Mouse (Mus musculus): Measurements from ENCODE around the gene Tshr. TPM values are rescaled to one million over a fixed set of nuclear protein-coding genes. Genes with fewer than 3 reads are reported as not detected.
"Not testable (repeated sequence)": the region's sequence is repeated elsewhere in the genome, so short reads cannot be mapped to it uniquely, and the experiment has no call there.

Gene Tshr
- polyA plus RNA-seq, 1 experiment from 2014 or later, result 0.29 TPM

DNA sequence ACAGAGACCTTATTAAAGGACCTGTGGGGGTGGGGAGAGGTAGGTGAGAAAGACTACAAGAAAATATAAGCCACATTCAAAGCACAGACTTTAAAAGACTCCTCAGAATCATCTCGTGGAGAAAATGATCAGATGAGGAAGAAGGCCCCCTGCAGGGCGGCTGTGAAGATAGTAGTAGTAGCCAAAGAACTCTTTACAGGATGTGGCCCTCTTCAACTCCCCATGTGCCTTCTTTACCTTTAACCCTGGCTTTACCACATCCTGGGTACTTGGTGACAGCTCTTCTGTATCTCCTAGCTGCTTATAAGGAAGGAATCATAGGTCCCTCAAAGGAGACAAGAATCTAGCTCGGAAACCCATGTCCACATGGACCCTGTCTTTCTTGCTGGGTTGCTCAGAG lies 139.3 kb downstream of the Tshr start:
- Histone ChIP-seq H3K27me3 (ENCODE audit: poor library complexity, severe bottlenecking) (no peaks in the 10 kb centered on the region), H3K4me1 (no peaks in the 10 kb centered on the region), H3K27ac (no peak overlapping the region), H3K9me3 (peaks cover 5% of the 10 kb centered on the region; the same call in 1 of the 2 replicates), H3K36me3 (replicated peaks) (no peaks in the 10 kb centered on the region), H3K4me3 (no peak overlapping the region)
- 66% methylated on average over 3 of the region's 3 CpGs for WGBS
- DNase-seq (ENCODE audit: extremely low spot score, low spot score), result no peak

DNA sequence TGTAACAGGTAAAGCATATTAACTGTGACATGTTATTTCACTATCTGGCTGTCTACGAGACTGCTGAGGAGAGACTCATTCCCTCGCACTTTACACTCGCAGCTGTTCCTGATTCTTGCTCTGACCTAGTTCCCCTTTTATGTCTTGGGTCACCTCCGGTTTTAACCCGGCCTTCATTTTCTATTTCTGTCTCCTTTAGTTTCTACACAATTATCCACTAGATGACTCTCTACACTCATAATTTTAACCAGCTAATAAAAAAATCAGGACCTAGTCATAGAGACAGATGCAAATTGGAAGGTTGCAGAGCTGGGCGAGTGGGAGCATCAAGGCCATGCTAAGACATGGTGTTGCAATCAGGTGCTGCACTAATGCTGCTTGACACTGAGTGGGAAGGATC lies 150.2 kb downstream of the Tshr start:
- WGBS, result 89% methylated on average over 6 of the region's 6 CpGs
- Histone ChIP-seq H3K36me3 (replicated peaks) (no peaks in the 10 kb centered on the region), H3K27me3 (ENCODE audit: poor library complexity, severe bottlenecking) (no peaks in the 10 kb centered on the region), H3K9me3 (no peaks in the 10 kb centered on the region), H3K4me1 (no peaks in the 10 kb centered on the region), H3K27ac (no peak overlapping the region), H3K4me3 (no peak overlapping the region)
- no peak for DNase-seq (ENCODE audit: extremely low spot score, low spot score)

GRCm38 (mm10) chr12:91540202-91540601 lies 155.8 kb downstream of the Tshr start:
- no peak overlapping the region for H3K27ac ChIP-seq
- H3K4me1 ChIP-seq, result no peaks in the 10 kb centered on the region
- DNase-seq (ENCODE audit: extremely low spot score, low spot score), result no peak
- H3K4me3 ChIP-seq, result no peak overlapping the region
- H3K9me3 ChIP-seq, result no peaks in the 10 kb centered on the region
- 94% methylated on average over 7 of the region's 7 CpGs for WGBS
- no peaks in the 10 kb centered on the region for H3K36me3 ChIP-seq (replicated peaks)
- no peaks in the 10 kb centered on the region for H3K27me3 ChIP-seq (ENCODE audit: poor library complexity, severe bottlenecking)

DNA sequence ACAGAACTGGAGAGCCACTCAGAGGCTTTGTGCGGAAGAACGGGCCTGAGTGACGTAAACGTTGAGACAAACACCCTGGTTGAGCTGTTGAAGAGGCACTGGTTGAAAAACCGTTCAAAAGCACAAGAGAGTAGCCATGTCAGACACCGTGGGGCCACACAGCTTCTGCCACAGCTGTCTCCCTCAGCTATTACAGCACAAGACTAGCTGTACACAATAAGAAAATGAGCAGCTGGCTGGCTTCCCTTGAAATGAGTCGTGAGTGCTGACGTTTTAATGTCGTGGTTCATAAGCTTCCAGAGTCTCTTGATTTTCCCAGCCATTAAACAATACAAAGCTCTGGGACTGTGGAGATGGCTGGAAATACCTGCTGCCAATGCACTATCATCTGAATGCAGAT lies 165.1 kb downstream of the Tshr start:
- Histone ChIP-seq H3K4me1 (0 out of 2 replicates have a peak, but pooled peaks cover 4% of the 10 kb centered on the region), H3K27me3 (ENCODE audit: poor library complexity, severe bottlenecking) (no peaks in the 10 kb centered on the region), H3K36me3 (replicated peaks) (peaks cover 12% of the 10 kb centered on the region), H3K9me3 (no peaks in the 10 kb centered on the region), H3K27ac (no peak overlapping the region), H3K4me3 (no peak overlapping the region)
- 89% methylated on average over 9 of the region's 9 CpGs for WGBS
- DNase-seq (ENCODE audit: extremely low spot score, low spot score), result no peak

GRCm38 (mm10) chr12:91551773-91552526 lies 167.6 kb downstream of the Tshr start:
- Histone ChIP-seq H3K4me3 (no peak overlapping the region), H3K36me3 (replicated peaks) (peaks cover 22% of the 10 kb centered on the region), H3K9me3 (no peaks in the 10 kb centered on the region), H3K27ac (no peak overlapping the region), H3K27me3 (ENCODE audit: poor library complexity, severe bottlenecking) (no peaks in the 10 kb centered on the region), H3K4me1 (0 out of 2 replicates have a peak, but pooled peaks cover 4% of the 10 kb centered on the region)
- 91% methylated on average over 19 of the region's 19 CpGs for WGBS
- DNase-seq (ENCODE audit: extremely low spot score, low spot score), result no peak

DNA sequence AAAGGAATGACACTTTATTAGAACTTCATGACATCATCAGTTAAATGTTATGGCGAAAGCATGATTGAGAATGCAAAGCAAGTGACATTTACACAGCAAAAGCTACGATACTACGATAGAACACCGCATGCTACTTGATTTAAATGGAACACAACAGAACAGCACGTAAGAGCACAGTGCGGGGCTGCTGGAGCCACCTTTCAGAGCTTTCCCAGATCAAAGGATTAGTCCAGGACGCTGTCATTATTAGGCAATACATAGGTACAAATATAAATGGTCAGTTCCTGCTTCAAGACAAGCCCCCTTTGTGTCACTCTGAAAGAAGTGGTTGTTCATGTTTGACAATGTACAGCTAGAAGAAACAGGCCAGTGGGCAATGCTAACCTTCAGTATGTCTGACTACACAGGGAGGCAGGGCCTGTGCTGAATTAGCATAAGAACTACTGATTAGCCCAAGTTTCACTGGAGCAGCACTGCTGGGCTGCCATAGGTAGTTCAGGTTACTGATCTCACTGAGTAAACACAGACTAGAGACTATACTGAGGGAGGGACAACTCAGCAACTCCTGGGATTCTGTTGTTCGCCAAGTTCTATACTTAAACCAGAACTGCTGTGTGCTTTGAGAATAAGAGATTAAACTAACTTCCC lies 173.1 kb downstream of the Tshr start:
- 91% methylated on average over 8 of the region's 8 CpGs for WGBS
- H3K4me3 ChIP-seq; H3K4me1 ChIP-seq; H3K27ac ChIP-seq; H3K27me3 ChIP-seq (ENCODE audit: poor library complexity, severe bottlenecking); DNase-seq (ENCODE audit: extremely low spot score, low spot score); H3K9me3 ChIP-seq: not testable (repeated sequence)
- peaks cover 57% of the 10 kb centered on the region for H3K36me3 ChIP-seq (replicated peaks)

DNA sequence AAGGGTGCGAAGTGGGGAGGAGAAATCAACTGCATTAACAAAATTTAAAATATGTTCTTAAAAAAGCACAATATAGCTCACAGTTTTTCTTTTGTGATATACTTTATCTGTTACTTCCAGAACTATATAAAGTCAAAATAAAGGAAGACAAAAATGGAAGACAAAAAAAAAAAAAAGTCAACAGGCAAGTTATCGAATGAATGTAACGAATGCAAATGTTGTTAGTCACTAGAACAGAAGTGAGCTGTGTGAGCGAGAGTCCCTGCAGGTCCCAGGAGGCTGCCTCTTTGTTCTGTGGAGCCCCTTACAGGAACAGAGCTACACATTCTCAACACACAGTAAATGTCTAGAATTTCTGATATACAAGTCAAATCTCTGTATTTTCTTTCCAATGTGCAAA lies 173.8 kb downstream of the Tshr start:
- not testable (repeated sequence) for H3K4me3 ChIP-seq; H3K27ac ChIP-seq; H3K9me3 ChIP-seq; H3K4me1 ChIP-seq; DNase-seq (ENCODE audit: extremely low spot score, low spot score); H3K27me3 ChIP-seq (ENCODE audit: poor library complexity, severe bottlenecking)
- peaks cover 63% of the 10 kb centered on the region for H3K36me3 ChIP-seq (replicated peaks)
- 88% methylated on average over 4 of the region's 4 CpGs for WGBS

- WGBS, result 96% methylated on average over 4 of the region's 4 CpGs
- no peaks in the 10 kb centered on the region for H3K27me3 ChIP-seq (ENCODE audit: poor library complexity, severe bottlenecking)
- no peaks in the 10 kb centered on the region for H3K9me3 ChIP-seq
- DNase-seq (ENCODE audit: extremely low spot score, low spot score), result no peak
- no peak overlapping the region for H3K4me3 ChIP-seq
- H3K4me1 ChIP-seq, result no peaks in the 10 kb centered on the region
- peaks cover 99% of the 10 kb centered on the region for H3K36me3 ChIP-seq (replicated peaks)
- H3K27ac ChIP-seq, result no peak overlapping the region
Measured at GRCm38 (mm10) chr12:91567145-91567544, 182.8 kb downstream of the Tshr start.

DNA sequence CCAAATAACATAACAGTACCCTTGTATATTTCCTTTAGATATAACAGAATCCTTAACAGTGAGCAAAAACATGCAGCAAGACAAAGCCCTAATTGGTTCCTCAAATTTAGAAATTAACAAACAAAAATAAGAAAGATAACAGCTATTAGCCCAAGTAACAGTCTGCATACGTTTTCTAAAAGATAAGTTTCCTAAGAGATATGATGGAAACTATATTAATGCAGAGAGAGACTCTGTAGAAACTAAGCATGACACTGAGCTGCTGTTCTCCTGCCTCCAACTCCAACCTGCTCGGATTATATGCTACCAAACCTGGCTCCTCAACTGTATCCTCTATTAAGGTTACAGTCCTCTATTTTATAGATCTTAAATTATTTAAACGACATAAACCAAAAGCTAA lies 184.9 kb downstream of the Tshr start:
- Histone ChIP-seq H3K36me3 (replicated peaks) (peaks cover 99% of the 10 kb centered on the region), H3K27me3 (ENCODE audit: poor library complexity, severe bottlenecking) (no peaks in the 10 kb centered on the region)
- 89% methylated on average over 3 of the region's 3 CpGs for WGBS

DNA sequence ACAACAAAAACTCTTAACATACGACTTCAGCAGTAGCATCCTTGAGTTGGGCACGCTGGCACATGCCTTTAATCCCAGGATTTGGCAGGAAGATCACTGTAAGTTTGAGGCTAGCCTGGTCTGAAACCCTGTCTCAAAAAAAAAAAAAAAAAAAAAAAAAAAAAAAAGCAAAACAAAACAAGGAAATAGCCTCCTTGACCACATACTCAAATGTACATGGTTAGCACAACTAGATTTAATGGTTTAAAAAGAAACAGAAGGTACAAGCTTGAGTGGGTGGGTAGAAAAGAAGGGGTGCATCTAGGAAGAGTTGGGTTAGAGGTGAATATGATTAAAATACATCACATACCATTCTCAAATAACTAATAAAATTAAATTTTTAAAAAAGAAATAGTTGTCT lies 187.3 kb downstream of the Tshr start:
- no peaks in the 10 kb centered on the region for H3K4me1 ChIP-seq
- peaks cover 100% of the 10 kb centered on the region for H3K36me3 ChIP-seq (replicated peaks)
- no peaks in the 10 kb centered on the region for H3K27me3 ChIP-seq (ENCODE audit: poor library complexity, severe bottlenecking)
- 100% methylated on average over 2 of the region's 2 CpGs for WGBS
- DNase-seq (ENCODE audit: extremely low spot score, low spot score), result no peak
- no peak overlapping the region for H3K27ac ChIP-seq
- H3K4me3 ChIP-seq, result no peak overlapping the region
- H3K9me3 ChIP-seq, result no peaks in the 10 kb centered on the region

More for the DNA sequence above, 184.9 kb downstream of the Tshr start:
- no peak overlapping the region for H3K27ac ChIP-seq
- no peak overlapping the region for H3K4me3 ChIP-seq
- no peaks in the 10 kb centered on the region for H3K4me1 ChIP-seq
- no peaks in the 10 kb centered on the region for H3K9me3 ChIP-seq
- DNase-seq (ENCODE audit: extremely low spot score, low spot score), result no peak

DNA sequence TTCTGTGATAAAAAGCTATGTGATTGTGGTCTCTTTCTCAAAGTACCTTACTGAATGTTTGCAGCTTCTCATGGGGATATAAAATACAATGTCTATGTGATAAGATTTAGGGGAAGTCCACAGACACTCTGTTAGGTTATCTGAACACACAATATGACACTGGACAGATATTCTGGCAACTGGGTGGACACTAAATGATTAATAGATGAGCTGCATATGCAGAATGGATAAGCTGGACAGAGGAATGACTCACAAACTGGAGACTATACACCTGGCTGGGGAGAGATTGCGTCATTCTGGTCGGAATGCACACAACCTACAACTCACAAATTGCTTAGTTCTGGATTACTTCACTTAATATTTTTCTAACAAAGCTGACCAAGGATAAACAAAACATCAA lies 195.3 kb downstream of the Tshr start:
- Histone ChIP-seq H3K4me3 (no peak overlapping the region), H3K36me3 (replicated peaks) (peaks cover 99% of the 10 kb centered on the region), H3K27ac (no peak overlapping the region), H3K9me3 (no peaks in the 10 kb centered on the region), H3K27me3 (ENCODE audit: poor library complexity, severe bottlenecking) (no peaks in the 10 kb centered on the region), H3K4me1 (peaks cover 24% of the 10 kb centered on the region)
- WGBS, result 99% methylated on average over 2 of the region's 2 CpGs
- no peak for DNase-seq (ENCODE audit: extremely low spot score, low spot score)

- WGBS, result 94% methylated on average over 6 of the region's 6 CpGs
- Histone ChIP-seq H3K27me3 (ENCODE audit: poor library complexity, severe bottlenecking) (no peaks in the 10 kb centered on the region), H3K36me3 (replicated peaks) (peaks cover 99% of the 10 kb centered on the region), H3K4me3 (no peak overlapping the region), H3K27ac (no peak overlapping the region), H3K4me1 (peaks cover 29% of the 10 kb centered on the region), H3K9me3 (peaks cover 3% of the 10 kb centered on the region; the same call in 1 of the 2 replicates)
- DNase-seq (ENCODE audit: extremely low spot score, low spot score), result no peak
Measured at GRCm38 (mm10) chr12:91581204-91582070, 197.1 kb downstream of the Tshr start.
